Mouse (Mus musculus): ENCODE measurements around the gene Sec14l1.

Gene Sec14l1

GRCm38 (mm10) chr11:117121164-117121535 lies 6.2 kb downstream of the Sec14l1 start:
- peaks cover 75% of the 10 kb centered on the region for H3K36me3 ChIP-seq (ENCODE audit: insufficient read depth, low read length)
- no peaks in the 10 kb centered on the region for H3K9me3 ChIP-seq (ENCODE audit: low read length)
- H3K4me1 ChIP-seq (replicated peaks; ENCODE audit: low read depth, low read length), result peaks cover 90% of the 10 kb centered on the region
- TF ChIP-seq NANOG (IDR thresholded peaks at IDR 0.05; ENCODE audit: borderline replicate concordance, low read length) (no peak), CTCF (conservative IDR thresholded peaks at IDR 0.05; ENCODE audit: low read length) (no peak), POU5F1 (IDR thresholded peaks at IDR 0.05; ENCODE audit: borderline replicate concordance, low read length) (no peak)
- H3K27me3 ChIP-seq (ENCODE audit: insufficient read depth, low read length), result no peaks in the 10 kb centered on the region; the same call in 1 of the 2 replicates
- H3K4me3 ChIP-seq (replicated peaks; ENCODE audit: low read length), result peak overlapping the region; percentile 51

DNA sequence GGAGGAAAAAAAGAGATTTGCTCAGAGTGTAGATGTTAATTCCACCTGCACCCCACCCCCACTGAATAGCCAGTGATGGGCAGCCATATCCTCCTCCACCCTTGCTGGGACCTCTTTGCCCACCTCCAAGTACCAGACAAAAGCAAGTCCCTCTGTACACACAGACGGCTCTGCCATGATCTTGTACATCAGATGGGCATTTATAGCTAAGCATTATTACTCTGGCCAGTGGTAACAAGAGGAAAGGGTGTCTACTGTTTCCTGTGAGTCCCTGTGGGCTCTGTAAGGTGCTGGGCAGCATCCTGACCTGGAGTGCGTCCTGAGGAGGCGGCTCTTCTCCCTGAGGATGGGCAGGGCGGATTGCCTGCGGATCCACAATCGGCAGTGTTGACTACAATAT lies 7.0 kb downstream of the Sec14l1 start:
- H3K4me3 ChIP-seq (replicated peaks; ENCODE audit: low read length), result peak overlapping the region; percentile 51; the same call in 1 of the 2 replicates
- H3K36me3 ChIP-seq (ENCODE audit: insufficient read depth, low read length), result peaks cover 76% of the 10 kb centered on the region
- no peaks in the 10 kb centered on the region for H3K9me3 ChIP-seq (ENCODE audit: low read length)
- peaks cover 85% of the 10 kb centered on the region for H3K4me1 ChIP-seq (replicated peaks; ENCODE audit: low read depth, low read length)
- TF ChIP-seq POU5F1 (IDR thresholded peaks at IDR 0.05; ENCODE audit: borderline replicate concordance, low read length) (no peak), NANOG (IDR thresholded peaks at IDR 0.05; ENCODE audit: borderline replicate concordance, low read length) (no peak), CTCF (conservative IDR thresholded peaks at IDR 0.05; ENCODE audit: low read length) (no peak)
- H3K27me3 ChIP-seq (ENCODE audit: insufficient read depth, low read length), result no peaks in the 10 kb centered on the region; the same call in 1 of the 2 replicates

GRCm38 (mm10) chr11:117123418-117124085 lies 8.6 kb downstream of the Sec14l1 start:
- no peaks in the 10 kb centered on the region for H3K9me3 ChIP-seq (ENCODE audit: low read length)
- peaks cover 85% of the 10 kb centered on the region for H3K4me1 ChIP-seq (replicated peaks; ENCODE audit: low read depth, low read length)
- H3K4me3 ChIP-seq (replicated peaks; ENCODE audit: low read length), result peak overlapping the region; percentile 61
- H3K27me3 ChIP-seq (ENCODE audit: insufficient read depth, low read length), result no peaks in the 10 kb centered on the region; the same call in 1 of the 2 replicates
- peaks cover 74% of the 10 kb centered on the region for H3K36me3 ChIP-seq (ENCODE audit: insufficient read depth, low read length)
- TF ChIP-seq POU5F1 (IDR thresholded peaks at IDR 0.05; ENCODE audit: borderline replicate concordance, low read length) (no peak), NANOG (IDR thresholded peaks at IDR 0.05; ENCODE audit: borderline replicate concordance, low read length) (no peak), CTCF (conservative IDR thresholded peaks at IDR 0.05; ENCODE audit: low read length) (no peak)

GRCm38 (mm10) chr11:117124539-117124938 lies 9.6 kb downstream of the Sec14l1 start:
- no peak for TF ChIP-seq POU5F1 (IDR thresholded peaks at IDR 0.05; ENCODE audit: borderline replicate concordance, low read length)
- no peak for TF ChIP-seq NANOG (IDR thresholded peaks at IDR 0.05; ENCODE audit: borderline replicate concordance, low read length)
- no peak for TF ChIP-seq CTCF (conservative IDR thresholded peaks at IDR 0.05; ENCODE audit: low read length)
- Histone ChIP-seq H3K9me3 (ENCODE audit: low read length) (no peaks in the 10 kb centered on the region), H3K36me3 (ENCODE audit: insufficient read depth, low read length) (peaks cover 70% of the 10 kb centered on the region), H3K4me1 (replicated peaks; ENCODE audit: low read depth, low read length) (peaks cover 85% of the 10 kb centered on the region), H3K27me3 (ENCODE audit: insufficient read depth, low read length) (no peaks in the 10 kb centered on the region; the same call in 1 of the 2 replicates), H3K4me3 (replicated peaks; ENCODE audit: low read length) (no peak overlapping the region)

- no peak for TF ChIP-seq POU5F1 (IDR thresholded peaks at IDR 0.05; ENCODE audit: borderline replicate concordance, low read length)
- no peak for TF ChIP-seq CTCF (conservative IDR thresholded peaks at IDR 0.05; ENCODE audit: low read length)
- no peak for TF ChIP-seq NANOG (IDR thresholded peaks at IDR 0.05; ENCODE audit: borderline replicate concordance, low read length)
- Histone ChIP-seq H3K27me3 (ENCODE audit: insufficient read depth, low read length) (no peaks in the 10 kb centered on the region), H3K36me3 (ENCODE audit: insufficient read depth, low read length) (peaks cover 57% of the 10 kb centered on the region), H3K4me3 (replicated peaks; ENCODE audit: low read length) (no peak overlapping the region), H3K9me3 (ENCODE audit: low read length) (no peaks in the 10 kb centered on the region), H3K4me1 (replicated peaks; ENCODE audit: low read depth, low read length) (peaks cover 85% of the 10 kb centered on the region)
These were observed 12.4 kb downstream of the Sec14l1 start for GRCm38 (mm10) chr11:117127250-117127837.

GRCm38 (mm10) chr11:117127931-117128548 lies 13.1 kb downstream of the Sec14l1 start:
- Histone ChIP-seq H3K4me1 (replicated peaks; ENCODE audit: low read depth, low read length) (peaks cover 85% of the 10 kb centered on the region), H3K9me3 (ENCODE audit: low read length) (no peaks in the 10 kb centered on the region), H3K4me3 (replicated peaks; ENCODE audit: low read length) (no peak overlapping the region), H3K27me3 (ENCODE audit: insufficient read depth, low read length) (no peaks in the 10 kb centered on the region), H3K36me3 (ENCODE audit: insufficient read depth, low read length) (peaks cover 55% of the 10 kb centered on the region)
- TF ChIP-seq POU5F1 (IDR thresholded peaks at IDR 0.05; ENCODE audit: borderline replicate concordance, low read length), result no peak
- TF ChIP-seq NANOG (IDR thresholded peaks at IDR 0.05; ENCODE audit: borderline replicate concordance, low read length), result no peak
- no peak for TF ChIP-seq CTCF (conservative IDR thresholded peaks at IDR 0.05; ENCODE audit: low read length)

DNA sequence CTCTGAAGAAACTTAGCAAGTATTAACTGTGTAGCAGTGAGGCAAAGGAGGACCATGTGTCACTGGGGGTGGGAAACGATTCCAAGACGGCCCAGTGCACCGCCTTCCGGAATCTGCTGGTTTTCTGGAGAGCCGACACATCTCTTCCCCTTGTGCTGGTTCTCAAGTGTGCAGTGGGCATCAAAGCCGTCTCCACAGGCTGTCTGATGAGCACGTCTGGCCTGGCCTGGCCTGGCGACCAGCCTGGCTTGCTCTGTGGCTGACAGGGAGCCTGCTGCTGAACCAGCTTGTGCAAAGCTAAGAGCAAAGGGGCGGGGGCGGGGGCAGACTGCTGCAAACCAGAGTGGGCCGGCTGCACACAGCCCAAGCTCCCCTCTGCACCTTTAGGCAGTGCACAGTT lies 14.5 kb downstream of the Sec14l1 start:
- Histone ChIP-seq H3K9me3 (ENCODE audit: low read length) (no peaks in the 10 kb centered on the region), H3K27me3 (ENCODE audit: insufficient read depth, low read length) (no peaks in the 10 kb centered on the region), H3K4me1 (replicated peaks; ENCODE audit: low read depth, low read length) (peaks cover 79% of the 10 kb centered on the region), H3K4me3 (replicated peaks; ENCODE audit: low read length) (peak overlapping the region; percentile 17; the same call in 1 of the 2 replicates), H3K36me3 (ENCODE audit: insufficient read depth, low read length) (peaks cover 54% of the 10 kb centered on the region)
- no peak for TF ChIP-seq POU5F1 (IDR thresholded peaks at IDR 0.05; ENCODE audit: borderline replicate concordance, low read length)
- TF ChIP-seq CTCF (conservative IDR thresholded peaks at IDR 0.05; ENCODE audit: low read length), result no peak
- no peak for TF ChIP-seq NANOG (IDR thresholded peaks at IDR 0.05; ENCODE audit: borderline replicate concordance, low read length)

DNA sequence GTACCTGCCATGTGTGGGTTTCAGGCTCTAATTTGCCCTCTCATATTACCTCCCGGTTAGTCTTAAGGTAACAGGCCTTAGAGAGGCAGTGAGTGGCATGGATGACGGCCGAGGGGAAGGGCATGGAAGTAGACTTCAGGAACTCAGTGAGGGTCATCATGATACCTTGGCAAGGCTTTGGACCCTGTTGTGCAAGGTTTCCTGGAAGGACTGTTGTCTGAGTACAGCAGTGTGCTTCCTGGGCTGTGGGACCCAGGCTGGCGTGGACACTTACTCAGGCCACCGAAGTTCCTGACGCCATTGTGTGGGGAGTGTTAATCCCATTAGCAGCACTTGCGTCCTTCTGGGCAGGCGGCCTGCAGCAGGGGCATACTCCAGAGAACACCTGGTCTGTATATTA lies 15.1 kb downstream of the Sec14l1 start:
- 0 out of 2 replicates have a peak overlapping the region, but pooled peaks have one; percentile 17 for H3K4me3 ChIP-seq (replicated peaks; ENCODE audit: low read length)
- TF ChIP-seq CTCF (conservative IDR thresholded peaks at IDR 0.05; ENCODE audit: low read length) (no peak), POU5F1 (IDR thresholded peaks at IDR 0.05; ENCODE audit: borderline replicate concordance, low read length) (no peak), NANOG (IDR thresholded peaks at IDR 0.05; ENCODE audit: borderline replicate concordance, low read length) (no peak)
- H3K36me3 ChIP-seq (ENCODE audit: insufficient read depth, low read length), result peaks cover 57% of the 10 kb centered on the region
- H3K9me3 ChIP-seq (ENCODE audit: low read length), result no peaks in the 10 kb centered on the region
- H3K4me1 ChIP-seq (replicated peaks; ENCODE audit: low read depth, low read length), result peaks cover 82% of the 10 kb centered on the region
- no peaks in the 10 kb centered on the region for H3K27me3 ChIP-seq (ENCODE audit: insufficient read depth, low read length)
